Mouse (Mus musculus): ENCODE data around the gene Stx8.

DNA sequence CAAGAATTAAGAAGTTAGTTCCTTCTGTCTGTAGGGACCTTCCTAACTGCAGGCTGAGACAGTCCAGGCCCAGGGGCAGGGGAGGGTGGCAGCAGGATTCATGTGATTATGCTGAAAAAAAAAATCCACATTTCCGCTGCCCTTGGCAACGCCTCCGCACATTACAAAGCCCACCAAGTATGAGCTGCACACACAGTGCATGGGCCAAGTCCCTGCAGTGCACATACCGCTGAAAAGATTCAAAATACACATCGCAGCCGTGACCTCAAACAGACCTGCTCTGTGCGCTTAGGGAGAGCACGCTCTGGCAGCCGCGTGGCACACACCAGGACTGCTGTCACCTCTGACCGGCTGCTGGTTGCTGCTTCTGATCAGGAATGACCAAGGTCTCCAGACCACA is 250.0 kb downstream of the Stx8 start:
- TF ChIP-seq POLR2A (IDR thresholded peaks at IDR 0.05; ENCODE audit: low read depth, low read length) (no peak), CTCF (IDR thresholded peaks at IDR 0.05; ENCODE audit: borderline replicate concordance, insufficient read depth, low read length) (no peak)
